Mouse (Mus musculus) heart, adult 11 months (tissue): ENCODE measurements around the gene Gm14685.
"Not testable (repeated sequence)": the region's sequence is repeated elsewhere in the genome, so short reads cannot be mapped to it uniquely, and the experiment has no call there.

Experiments used
- DNase-seq: peaks from one replicate; pipeline ENCODE4 v3.0.0; 2022

Gm14685 gene

DNA sequence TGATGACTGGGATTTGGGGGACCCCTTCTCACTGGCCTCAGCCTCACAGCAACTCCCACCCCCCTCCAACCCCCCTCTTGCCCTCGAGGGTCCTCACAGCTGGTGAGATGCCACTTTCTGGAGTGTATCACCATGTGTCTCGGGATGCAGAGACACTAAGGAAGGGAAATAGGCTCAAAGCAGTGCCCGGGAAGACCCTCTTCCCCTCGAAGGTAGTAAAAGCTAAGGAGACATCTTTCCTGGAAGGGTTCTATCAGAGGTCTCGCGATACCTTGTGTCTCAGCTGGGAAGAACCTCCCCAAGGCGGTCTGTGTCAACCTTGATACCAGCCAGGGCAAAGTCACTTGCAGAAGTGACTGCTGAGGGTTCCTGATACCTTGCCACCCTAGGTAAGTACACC, at the start of gene Gm14685:
Gene Gm14685, plus strand, starts transcription at position 301 of the 400 bp plus-strand sequence.
- DNase-seq, result not testable (repeated sequence)

DNA sequence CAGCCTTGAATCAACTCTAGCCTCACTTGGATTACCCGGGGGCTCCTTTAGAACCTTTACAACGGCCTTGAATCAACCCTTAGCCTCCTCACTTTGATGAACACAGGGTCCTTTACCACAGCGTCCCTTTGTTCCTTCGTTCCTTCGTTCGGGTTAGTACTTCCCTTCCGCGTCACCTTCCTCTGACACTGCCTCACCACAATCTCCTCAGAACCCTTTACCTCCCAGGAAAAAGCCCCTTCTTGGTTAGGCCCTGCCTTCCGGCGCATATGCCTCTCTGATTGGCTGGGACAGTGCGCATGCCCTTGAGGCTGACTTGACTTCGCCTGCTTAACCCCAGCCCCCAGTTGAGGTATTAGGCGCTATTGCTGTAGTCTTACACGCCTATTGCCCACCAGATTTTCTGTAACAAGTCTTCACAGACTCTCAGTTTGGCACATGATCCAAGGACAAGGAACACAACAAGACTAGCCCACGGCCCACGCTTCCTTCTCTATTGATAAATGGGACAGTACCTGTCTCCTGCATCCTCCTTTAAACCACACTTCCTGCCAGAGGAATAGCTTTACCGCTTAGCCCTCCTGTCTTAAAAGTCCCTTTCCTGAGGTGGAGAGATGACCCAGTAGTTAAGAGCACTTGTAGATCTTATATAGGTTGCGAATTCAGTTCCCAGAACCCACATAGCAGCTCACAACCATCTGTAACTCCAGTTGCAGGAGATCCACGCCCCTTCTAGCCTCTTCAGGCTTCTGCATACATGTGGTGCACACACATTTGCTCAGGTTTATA, 34.4 kb upstream of the Gm14685 start, which contains the start of gene Xlr4a:
Gene Xlr4a, minus strand, starts transcription at position 212 of the 789 bp plus-strand sequence.
- DNase-seq, result not testable (repeated sequence)

DNA sequence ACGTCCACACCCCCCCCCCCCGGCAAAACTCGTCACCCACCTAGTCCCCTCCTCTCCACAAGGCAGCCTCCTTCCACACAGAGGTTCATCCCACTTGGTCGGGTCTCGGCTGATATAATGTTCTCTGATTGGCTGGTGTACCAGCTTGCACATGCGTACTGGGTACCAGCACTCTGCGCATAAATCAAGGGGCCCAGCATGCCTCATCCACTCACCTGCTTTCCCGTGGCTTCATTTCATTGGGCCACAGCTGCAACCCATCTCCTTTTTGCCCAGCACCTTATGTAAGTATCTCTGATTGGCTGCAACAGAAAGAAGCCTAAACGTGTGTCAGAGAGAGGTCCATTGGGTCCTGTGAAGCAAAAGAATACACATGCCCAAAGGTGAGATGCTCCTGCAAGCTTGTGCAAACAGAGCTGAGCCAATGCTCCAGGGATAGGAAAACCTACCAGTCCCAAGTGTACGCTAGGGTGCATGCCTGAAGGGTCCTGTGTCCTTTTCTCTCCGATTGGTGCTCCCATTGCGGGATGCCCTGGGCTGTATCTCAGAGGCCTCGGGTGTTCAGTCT, 19.8 kb upstream of the Gm14685 start, which contains the start of gene Xlr3a:
Gene Xlr3a, minus strand, starts transcription at position 155 of the 568 bp plus-strand sequence.
- peak; percentile 92 for DNase-seq

DNA sequence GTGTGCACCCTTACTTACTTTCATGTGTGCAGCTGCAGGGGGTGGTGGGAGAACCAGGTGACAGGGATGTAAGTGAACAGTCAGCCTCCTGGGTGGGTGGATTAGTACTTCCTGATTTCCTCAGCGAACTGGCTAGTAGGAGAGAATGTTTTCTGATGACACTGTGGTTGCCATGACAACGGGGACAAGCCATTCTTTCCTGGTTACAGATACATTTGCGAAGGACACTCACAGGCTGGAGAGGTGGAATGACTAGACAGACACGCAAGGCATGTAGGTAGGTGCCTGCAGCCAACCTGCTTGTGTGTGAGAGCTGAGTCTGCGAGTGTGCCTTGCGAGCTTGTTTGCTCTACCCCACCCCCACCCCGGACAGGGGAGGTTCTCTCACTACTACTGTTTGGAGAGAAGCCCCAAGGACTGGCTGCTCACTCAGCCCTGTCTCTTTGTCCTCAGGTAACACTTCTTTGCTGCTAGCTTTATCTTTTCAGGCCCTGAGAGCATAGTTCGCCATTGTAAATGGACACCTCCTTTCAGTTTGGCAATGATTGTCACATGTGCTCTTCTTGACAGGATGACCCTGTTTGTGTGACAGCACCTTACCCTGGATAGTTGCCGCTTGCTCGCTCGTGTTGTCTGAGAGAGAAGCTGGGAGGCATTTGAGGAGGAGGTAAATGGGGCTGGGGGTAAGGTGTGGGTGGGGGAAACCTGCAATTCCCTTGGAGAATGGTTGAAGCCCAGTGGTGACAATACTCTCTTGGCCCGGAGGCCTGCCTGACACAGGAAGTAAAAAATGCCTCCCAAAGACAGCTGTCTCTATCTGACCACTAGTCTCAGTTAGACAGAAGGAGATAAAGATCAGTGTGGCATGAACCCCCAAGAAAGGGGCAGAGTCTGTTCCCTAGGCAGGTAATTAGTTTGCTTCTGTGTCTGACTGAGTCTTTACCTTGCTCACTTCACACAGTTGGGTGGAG, 6.3 kb downstream of the Gm14685 start:
- DNase-seq, result not testable (repeated sequence)

DNA sequence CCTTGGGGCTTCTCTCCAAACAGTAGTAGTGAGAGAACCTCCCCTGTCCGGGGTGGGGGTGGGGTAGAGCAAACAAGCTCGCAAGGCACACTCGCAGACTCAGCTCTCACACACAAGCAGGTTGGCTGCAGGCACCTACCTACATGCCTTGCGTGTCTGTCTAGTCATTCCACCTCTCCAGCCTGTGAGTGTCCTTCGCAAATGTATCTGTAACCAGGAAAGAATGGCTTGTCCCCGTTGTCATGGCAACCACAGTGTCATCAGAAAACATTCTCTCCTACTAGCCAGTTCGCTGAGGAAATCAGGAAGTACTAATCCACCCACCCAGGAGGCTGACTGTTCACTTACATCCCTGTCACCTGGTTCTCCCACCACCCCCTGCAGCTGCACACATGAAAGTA, 26.4 kb downstream of the Gm14685 start:
- not testable (repeated sequence) for DNase-seq

DNA sequence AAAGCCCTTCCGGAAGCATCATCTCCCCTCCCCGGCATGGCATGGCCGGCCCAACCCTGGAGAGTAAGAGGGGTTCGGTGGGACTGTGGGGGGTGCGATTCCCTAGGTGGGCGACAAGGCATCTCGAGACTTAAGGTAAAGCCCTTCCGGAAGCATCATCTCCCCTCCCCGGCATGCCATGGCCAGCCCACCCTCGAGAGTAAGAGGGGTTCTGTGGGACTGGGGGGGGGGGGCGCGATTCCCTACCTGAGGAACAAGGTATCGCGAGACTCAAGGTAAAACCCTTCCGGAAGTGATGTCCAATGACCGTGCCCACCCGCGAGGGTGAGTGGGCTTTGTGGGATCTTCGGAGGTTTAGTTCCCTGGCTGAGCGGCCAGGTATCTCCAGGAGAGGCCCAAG, 31.6 kb downstream of the Gm14685 start, which contains the start of gene Xlr5b:
Gene Xlr5b, plus strand, starts transcription at position 301 of the 400 bp plus-strand sequence.
- DNase-seq, result not testable (repeated sequence)

DNA sequence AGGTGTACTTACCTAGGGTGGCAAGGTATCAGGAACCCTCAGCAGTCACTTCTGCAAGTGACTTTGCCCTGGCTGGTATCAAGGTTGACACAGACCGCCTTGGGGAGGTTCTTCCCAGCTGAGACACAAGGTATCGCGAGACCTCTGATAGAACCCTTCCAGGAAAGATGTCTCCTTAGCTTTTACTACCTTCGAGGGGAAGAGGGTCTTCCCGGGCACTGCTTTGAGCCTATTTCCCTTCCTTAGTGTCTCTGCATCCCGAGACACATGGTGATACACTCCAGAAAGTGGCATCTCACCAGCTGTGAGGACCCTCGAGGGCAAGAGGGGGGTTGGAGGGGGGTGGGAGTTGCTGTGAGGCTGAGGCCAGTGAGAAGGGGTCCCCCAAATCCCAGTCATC, 32.5 kb downstream of the Gm14685 start, which contains the start of gene DXBay18:
Gene DXBay18, minus strand, starts transcription at position 101 of the 400 bp plus-strand sequence.
- DNase-seq, result not testable (repeated sequence)

DNA sequence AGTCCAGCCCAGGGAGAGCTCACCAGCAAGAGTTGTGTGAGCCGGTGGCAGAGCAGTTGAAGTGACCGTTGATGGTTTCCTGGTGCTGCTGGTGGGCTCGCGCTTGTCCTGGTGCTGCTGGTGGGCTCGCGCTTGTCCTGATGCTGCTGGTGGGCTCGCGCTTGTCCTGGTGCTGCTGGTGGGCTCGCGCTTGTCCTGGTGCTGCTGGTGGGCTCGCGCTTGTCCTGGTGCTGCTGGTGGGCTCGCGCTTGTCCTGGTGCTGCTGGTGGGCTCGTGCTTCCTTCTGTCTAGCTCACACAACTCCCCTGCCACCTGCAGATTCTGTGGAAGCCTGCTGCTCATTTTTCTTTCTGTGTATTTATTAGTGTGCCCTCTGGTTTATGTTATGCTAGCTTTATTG, 60.0 kb downstream of the Gm14685 start, which contains the start of gene Spin2d:
Gene Spin2d, minus strand, starts transcription at position 101 of the 400 bp plus-strand sequence.
- DNase-seq, result not testable (repeated sequence)
